Mouse (Mus musculus) adrenal gland, adult 8-10 months (tissue): ENCODE data around the gene Slc43a3. TPM values are rescaled to one million over a fixed set of nuclear protein-coding genes. Genes with fewer than 3 reads are reported as not detected.
"Not testable (repeated sequence)": the region's sequence is repeated elsewhere in the genome, so short reads cannot be mapped to it uniquely, and the experiment has no call there.

Experiments
- DNase-seq: peaks from one replicate; pipeline ENCODE4 v3.0.0; 2022
- total RNA-seq, 4 experiments: library from RNA; stranded (reverse); gene quantifications; 2 replicates each; pipeline ENCODE4 v1.2.4; 2022

The Slc43a3 gene
- total RNA-seq, result 10 to 100 TPM; 63.1 to 81.5 (median 75.7) TPM

GRCm38 (mm10) chr2:84936474-84937429 lies at the start of gene Slc43a3:
Gene Slc43a3 (plus strand): TSS chr2:84936579.
- peak; percentile 71 for DNase-seq

DNA sequence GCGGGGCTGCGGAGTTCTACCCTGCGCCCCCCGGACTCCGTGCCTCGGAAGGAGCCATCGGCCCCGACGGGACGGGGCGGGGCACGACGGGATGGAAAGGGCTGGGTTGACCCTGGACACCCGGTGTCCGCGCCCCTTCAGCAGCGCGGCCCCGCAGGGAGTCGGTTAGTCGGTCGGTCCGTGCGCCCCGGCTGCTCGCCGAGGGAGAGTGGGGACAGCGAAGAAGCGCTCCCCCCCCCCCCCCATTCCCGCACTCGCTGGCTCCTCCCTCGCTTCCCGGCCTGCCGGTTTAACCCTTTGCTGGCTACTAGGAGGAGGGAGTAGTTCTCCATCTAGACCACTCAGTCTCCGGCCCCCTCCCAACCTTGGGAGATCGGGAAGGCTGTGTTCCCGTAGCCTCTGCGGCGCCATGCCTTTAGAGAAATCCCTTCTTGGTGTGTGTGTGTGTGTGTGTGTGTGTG lies 49.5 kb upstream of the Slc43a3 start:
- DNase-seq, result no peak

- no peak for DNase-seq
Observed at GRCm38 (mm10) chr2:84887411-84888271, 48.7 kb upstream of the Slc43a3 start.

DNA sequence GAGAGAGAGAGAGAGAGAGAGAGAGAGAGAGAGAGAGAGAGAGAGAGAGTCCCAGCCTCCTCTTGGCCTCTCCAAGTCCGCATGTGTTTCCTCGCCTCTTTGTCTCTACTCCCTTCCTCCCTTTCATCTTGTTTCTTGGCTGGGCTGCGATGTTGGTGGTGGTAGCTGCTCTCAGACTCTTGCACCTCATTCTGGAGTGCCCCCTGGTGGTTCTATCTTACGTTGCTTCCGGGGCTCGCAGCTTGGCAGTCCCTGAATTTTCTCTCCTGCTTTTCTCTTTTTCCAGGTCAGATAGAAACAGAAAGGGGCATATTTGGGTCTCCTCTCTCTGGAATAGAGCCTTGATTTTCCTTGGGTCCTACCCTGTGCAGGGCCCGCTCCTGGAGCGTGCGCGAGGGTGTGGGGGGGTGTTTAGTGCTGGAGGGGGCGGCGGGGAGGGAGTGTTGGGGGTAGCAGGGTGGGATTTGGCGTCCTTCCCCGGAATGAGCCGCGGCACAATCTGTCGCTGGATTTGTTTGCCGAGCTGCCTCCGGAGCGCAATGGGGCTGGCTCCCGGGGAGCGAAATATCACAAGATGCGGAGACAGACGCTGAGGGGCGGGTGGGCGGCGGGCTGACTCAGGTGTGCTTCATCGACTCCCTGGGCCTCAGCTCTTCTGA lies 47.6 kb upstream of the Slc43a3 start:
- peak; percentile 63 for DNase-seq

- no peak for DNase-seq
Observed at GRCm38 (mm10) chr2:84889316-84890044, 46.9 kb upstream of the Slc43a3 start.

- peak; percentile 73 for DNase-seq
Observed at GRCm38 (mm10) chr2:84890045-84890340, 46.4 kb upstream of the Slc43a3 start.

GRCm38 (mm10) chr2:84893359-84893758 lies 43.0 kb upstream of the Slc43a3 start:
- DNase-seq, result no peak

DNA sequence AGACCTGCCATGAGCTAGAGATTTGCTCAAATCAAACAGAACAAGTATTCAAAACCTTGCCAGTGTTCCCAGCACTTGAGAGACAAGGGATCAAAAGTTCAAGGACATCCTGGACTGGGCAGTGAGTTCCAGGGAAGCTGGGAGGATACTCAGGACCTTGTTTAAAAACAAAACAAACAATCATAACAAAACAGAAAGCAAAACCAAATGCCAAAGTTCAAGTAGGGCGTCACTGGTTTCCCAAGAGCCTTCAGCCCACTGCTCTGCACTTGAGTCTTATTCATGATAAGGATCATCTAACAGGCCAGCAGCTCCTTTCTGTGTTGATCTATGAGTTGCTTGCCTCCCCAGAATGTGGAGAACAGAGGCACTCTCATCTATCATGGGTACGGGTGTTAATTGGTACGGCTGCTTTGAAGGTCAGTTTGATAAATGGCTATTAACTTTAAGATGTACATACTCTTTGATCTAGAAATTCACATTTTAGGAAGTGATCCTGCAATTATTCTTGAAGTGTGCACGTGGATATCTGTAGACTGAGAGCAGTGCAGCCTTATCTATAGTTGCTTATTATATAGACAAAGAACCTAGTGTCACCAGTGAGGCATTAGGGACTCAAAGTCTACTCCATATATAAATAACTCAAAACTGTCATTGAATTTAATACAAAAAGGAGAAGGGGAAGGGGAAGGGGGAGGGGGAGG lies 40.7 kb upstream of the Slc43a3 start:
- no peak for DNase-seq

DNA sequence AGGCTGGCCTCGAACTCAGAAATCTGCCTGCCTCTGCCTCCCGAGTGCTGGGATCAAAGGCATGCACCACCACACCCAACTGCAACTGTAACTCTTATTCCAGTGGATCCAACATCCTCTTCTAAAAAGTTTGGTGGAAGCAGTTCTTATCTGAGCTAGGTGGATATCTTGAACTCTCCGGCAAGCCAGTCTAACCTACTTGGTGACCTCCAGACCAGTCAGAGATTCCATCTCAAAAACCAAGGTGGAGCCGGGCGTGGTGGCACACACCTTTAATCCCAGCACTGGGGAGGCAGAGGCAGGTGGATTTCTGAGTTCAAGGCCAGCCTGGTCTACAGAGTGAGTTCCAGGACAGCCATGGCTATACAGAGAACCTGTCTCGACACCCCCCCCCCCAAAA lies 39.7 kb upstream of the Slc43a3 start:
- not testable (repeated sequence) for DNase-seq

- DNase-seq, result no peak
Observed at GRCm38 (mm10) chr2:84912722-84913121, 23.7 kb upstream of the Slc43a3 start.

GRCm38 (mm10) chr2:84913881-84914280 lies 22.5 kb upstream of the Slc43a3 start:
- DNase-seq, result no peak

DNA sequence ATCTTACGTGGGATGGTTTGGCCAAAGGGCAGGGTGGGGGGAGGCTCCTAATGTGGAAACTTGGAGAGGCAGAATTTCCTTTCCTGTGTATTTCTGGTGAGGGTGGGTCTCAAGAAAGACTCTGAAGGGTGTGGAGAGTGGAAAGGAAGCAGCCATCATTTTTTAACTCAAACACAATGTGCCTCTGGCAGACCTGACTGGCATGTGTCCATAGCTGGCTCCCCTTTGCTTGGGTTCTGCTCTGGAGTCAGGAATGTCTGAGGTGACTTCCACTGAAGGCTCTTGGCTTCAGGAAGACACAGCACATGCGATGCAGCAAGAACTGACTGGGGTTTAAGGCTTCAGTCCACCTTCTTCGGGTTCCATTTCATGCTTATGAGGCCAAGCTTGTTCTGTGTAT lies 21.0 kb upstream of the Slc43a3 start:
- no peak for DNase-seq

DNA sequence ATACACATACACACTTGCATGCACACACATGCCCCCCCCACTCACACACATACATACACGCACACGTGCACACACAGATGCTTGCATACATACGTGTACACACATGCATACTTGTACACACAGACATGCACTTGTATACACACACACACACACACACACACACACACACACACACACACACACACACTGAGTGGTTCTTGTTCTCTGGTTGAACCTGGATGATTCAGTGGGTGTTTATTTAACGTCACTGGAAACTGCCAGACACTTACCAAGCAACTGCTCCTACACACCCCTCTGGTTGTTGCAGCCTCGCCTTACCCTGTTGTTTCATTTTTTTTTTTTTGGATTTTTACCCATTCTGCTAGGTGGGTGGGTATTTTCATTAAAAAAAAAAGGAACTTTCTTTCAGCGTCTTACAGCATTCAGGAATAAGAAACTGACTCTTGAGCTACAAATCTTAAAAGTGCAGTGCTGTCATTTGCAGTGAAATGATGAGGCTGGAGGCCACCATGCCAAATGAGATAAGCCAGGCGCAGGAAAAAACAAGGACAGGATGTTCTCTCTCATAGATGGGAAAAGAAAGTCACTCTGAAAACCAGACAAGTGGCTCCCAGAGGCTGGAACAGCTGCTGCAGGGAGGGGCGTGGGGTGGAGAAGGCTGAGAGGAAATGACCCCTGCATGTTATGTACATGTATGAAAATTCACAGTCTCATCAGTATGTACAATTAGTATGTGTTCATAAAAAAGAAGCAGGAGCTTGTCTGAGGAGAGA lies 19.6 kb upstream of the Slc43a3 start:
- DNase-seq, result peak; percentile 45

GRCm38 (mm10) chr2:84918188-84918587 lies 18.2 kb upstream of the Slc43a3 start:
- no peak for DNase-seq

DNA sequence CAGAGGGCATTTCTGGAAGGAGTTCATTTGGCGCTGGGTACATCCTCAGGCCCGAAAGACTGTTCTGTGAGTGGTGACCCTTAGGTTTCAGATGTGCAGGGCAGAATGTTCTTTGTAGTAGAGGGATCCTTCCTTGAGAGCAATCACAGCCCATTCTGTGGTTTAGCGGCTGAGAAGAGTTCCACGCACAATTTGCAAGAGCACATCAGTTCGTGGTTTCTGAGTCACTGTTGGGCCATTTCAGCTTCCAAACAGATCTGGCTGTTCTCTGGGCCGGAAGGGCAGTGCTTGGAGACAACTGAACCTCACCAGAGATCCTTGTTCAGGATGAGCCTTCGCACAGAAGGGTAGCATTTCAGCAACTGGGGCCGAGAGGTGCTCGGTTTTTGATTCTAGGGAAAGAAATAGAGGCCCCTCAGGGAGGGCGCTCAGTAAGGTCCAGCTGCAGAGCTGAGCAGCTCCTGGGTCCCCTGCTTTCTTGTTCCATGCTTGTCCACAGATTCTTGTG lies 16.7 kb upstream of the Slc43a3 start:
- no peak for DNase-seq

- no peak for DNase-seq
Observed at GRCm38 (mm10) chr2:84930186-84930585, 6.2 kb upstream of the Slc43a3 start.

- no peak for DNase-seq
Observed at GRCm38 (mm10) chr2:84933992-84934648, 2.3 kb upstream of the Slc43a3 start.

DNA sequence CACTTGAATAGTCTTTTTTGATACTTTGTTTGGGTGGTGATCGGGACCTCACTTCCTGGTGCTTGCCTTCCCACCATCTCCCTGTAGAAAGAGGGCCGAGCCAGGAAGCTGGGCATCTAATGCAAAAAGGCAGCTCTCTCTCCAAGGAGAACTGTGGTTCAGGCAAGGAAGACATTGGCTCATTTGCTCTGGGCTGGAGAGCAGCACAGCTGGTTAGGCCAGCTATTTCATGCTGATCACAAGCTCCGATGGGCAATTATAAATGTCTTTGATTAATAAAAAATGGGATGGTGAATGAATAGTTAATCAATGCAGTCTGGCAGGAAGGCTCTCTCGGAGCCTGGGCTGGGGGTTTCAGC lies 1.8 kb upstream of the Slc43a3 start:
- no peak for DNase-seq

- DNase-seq, result no peak
Observed at GRCm38 (mm10) chr2:84935065-84935464, 1.3 kb upstream of the Slc43a3 start.
